Comparison of ENCODE assay signal across 11 mouse cellular contexts in genomic region chr8:122030965-122031364, GRCm38 (mm10).
DNase-seq lines count a peak whose midpoint lies in the region; ATAC-seq and TF ChIP-seq lines count a peak whose summit lies in the region.
"Had no signal": no experiment of that assay in that cellular context is flagged by ENCODE, and none has a peak within 500 bp of the region (broad histone marks: within the 10 kb centered on the region; RNA-seq: fewer than 3 reads in every experiment).

No protein-coding gene starts in this region.

- DNase-seq in heart, postnatal 10 days = no peak
- peak; percentile 63 for DNase-seq in cerebellum, adult 11-12 months
- DNase-seq in cerebellum, postnatal 10 days = peak; percentile 84 to 90
- no peak for DNase-seq in left cerebral cortex, adult 18-20 months (ENCODE audit: low spot score in 2 of 2)
- DNase-seq: adrenal gland, postnatal 36 days; heart, adult 2 months; lung, adult 18-20 months; thymus, adult 2 months had no signal

- WGBS in heart, embryonic 12.5 days = 36% methylated on average over 7 of the region's 7 CpGs
- 22% methylated on average over 7 of the region's 7 CpGs for WGBS in midbrain, embryonic 15.5 days
- WGBS in intestine, postnatal 0 days = 79% methylated on average over 7 of the region's 7 CpGs

- peaks cover 11% of the 10 kb centered on the region for H3K36me3 ChIP-seq in heart, embryonic 12.5 days
- peaks cover 3% of the 10 kb centered on the region; the same call in 1 of the 2 replicates for H3K36me3 ChIP-seq in midbrain, embryonic 15.5 days (replicated peaks)
- H3K36me3 ChIP-seq in intestine, postnatal 0 days (ENCODE audit: control insufficient read depth, insufficient read depth) = peaks cover 11% of the 10 kb centered on the region; the same call in 1 of the 2 replicates

- H3K4me1 ChIP-seq in heart, embryonic 12.5 days (replicated peaks) = peaks cover 37% of the 10 kb centered on the region
- H3K4me1 ChIP-seq in midbrain, embryonic 15.5 days = peaks cover 13% of the 10 kb centered on the region
- no peaks in the 10 kb centered on the region for H3K4me1 ChIP-seq in intestine, postnatal 0 days (replicated peaks; ENCODE audit: control insufficient read depth, insufficient read depth, low read length)

- peak overlapping the region; percentile 17; the same call in 1 of the 2 replicates for H3K4me2 ChIP-seq in heart, embryonic 12.5 days
- H3K4me2 ChIP-seq in midbrain, embryonic 15.5 days = no peak overlapping the region
- H3K4me2 ChIP-seq in intestine, postnatal 0 days (replicated peaks; ENCODE audit: low read depth) = no peak overlapping the region

- no peak for TF ChIP-seq CTCF in intestine, postnatal 0 days (IDR thresholded peaks at IDR 0.05; ENCODE audit: low read depth)

- no peak for ATAC-seq in heart, embryonic 12.5 days (ENCODE audit: insufficient number of reproducible peaks, low FRiP score)
- ATAC-seq in midbrain, embryonic 15.5 days (replicated peaks) = no peak
- no peak for ATAC-seq in intestine, postnatal 0 days

- no peak overlapping the region for H3K9ac ChIP-seq in heart, embryonic 12.5 days
- no peak overlapping the region; the same call in 1 of the 2 replicates for H3K9ac ChIP-seq in midbrain, embryonic 15.5 days
- no peak overlapping the region for H3K9ac ChIP-seq in intestine, postnatal 0 days (ENCODE audit: low read depth, low read length)

- no peaks in the 10 kb centered on the region for H3K9me3 ChIP-seq in heart, embryonic 12.5 days (replicated peaks)
- no peaks in the 10 kb centered on the region for H3K9me3 ChIP-seq in midbrain, embryonic 15.5 days
- no peaks in the 10 kb centered on the region for H3K9me3 ChIP-seq in intestine, postnatal 0 days (ENCODE audit: control insufficient read depth)

- no peak overlapping the region for H3K4me3 ChIP-seq in heart, embryonic 12.5 days
- H3K4me3 ChIP-seq in midbrain, embryonic 15.5 days = no peak overlapping the region
- no peak overlapping the region for H3K4me3 ChIP-seq in intestine, postnatal 0 days (ENCODE audit: low read depth, low read length)
- H3K4me3 ChIP-seq: heart, adult 2 months had no signal

- intact Hi-C loops in heart, postnatal 10 days (cut with DNase I) = no loop called here

- H3K27me3 ChIP-seq in heart, embryonic 12.5 days (replicated peaks) = no peaks in the 10 kb centered on the region
- H3K27me3 ChIP-seq in midbrain, embryonic 15.5 days (replicated peaks) = no peaks in the 10 kb centered on the region
- H3K27me3 ChIP-seq in intestine, postnatal 0 days (replicated peaks; ENCODE audit: control insufficient read depth, insufficient read depth, low read length) = no peaks in the 10 kb centered on the region

- no peak overlapping the region for H3K27ac ChIP-seq in heart, embryonic 12.5 days (ENCODE audit: poor library complexity, severe bottlenecking)
- H3K27ac ChIP-seq in midbrain, embryonic 15.5 days = peak overlapping the region; percentile 20; the same call in 1 of the 2 replicates
- no peak overlapping the region for H3K27ac ChIP-seq in intestine, postnatal 0 days (ENCODE audit: low read depth, low read length)
- H3K27ac ChIP-seq: heart, adult 2 months had no signal

Comparison
In these comparisons a context has a peak if more than half of its experiments do, and no peak if none do; other contexts are left out.
1. DNase-seq: peak in cerebellum, adult 11-12 months (single experiment) and cerebellum, postnatal 10 days (2 of 2); none in heart, postnatal 10 days (0 of 2) and left cerebral cortex, adult 18-20 months (0 of 2).